Mouse (Mus musculus) spleen, adult 2 months (tissue): ENCODE results near the gene Osbpl2. TPM values are rescaled to one million over a fixed set of nuclear protein-coding genes. Genes with fewer than 3 reads are reported as not detected.
A peak's percentile ranks its signal among the peaks of the same experiment; 100 is the strongest.

Experiments used
- DNase-seq, 2 experiments: peaks; one replicate each; pipeline versions ENCODE4 v3.0.0 to v3.0.0-alpha.2; 2012 to 2021; ENCODE audit warnings: low spot score in 2 of 2, low read depth in 1 of 2
- H3K27ac ChIP-seq: fragments of 200-500 bp; 2 replicates; pipeline ENCODE4 v1.5.1; 2012; ENCODE audit warnings: low read length, inconsistent platforms; ENCODE audit not compliant: insufficient read depth
- H3K27me3 ChIP-seq: fragments of 200-500 bp; 2 replicates; pipeline ENCODE4 v1.6.1; 2012; ENCODE audit warnings: mild to moderate bottlenecking, moderate library complexity, low read length, inconsistent platforms; ENCODE audit not compliant: control insufficient read depth, insufficient read depth
- H3K36me3 ChIP-seq: fragments of 200-500 bp; 2 replicates; pipeline ENCODE4 v1.6.1; 2012; ENCODE audit warnings: mild to moderate bottlenecking, low read length, inconsistent platforms; ENCODE audit not compliant: control insufficient read depth, insufficient read depth
- H3K4me1 ChIP-seq: fragments of 200-500 bp; 2 replicates; pipeline ENCODE4 v1.6.1; 2011; ENCODE audit warnings: inconsistent platforms; ENCODE audit not compliant: control insufficient read depth, insufficient read depth, insufficient read length
- H3K4me3 ChIP-seq: fragments of 200-500 bp; 2 replicates; pipeline ENCODE4 v1.5.1; 2011; ENCODE audit warnings: mild to moderate bottlenecking, inconsistent platforms; ENCODE audit not compliant: insufficient read depth, insufficient read length; ENCODE audit errors: extremely low read depth
- CTCF ChIP-seq: fragments of 200-500 bp; IDR thresholded peaks from 2 replicates; pipeline ENCODE4 v1.5.1; 2011; ENCODE audit warnings: mild to moderate bottlenecking, inconsistent platforms; ENCODE audit not compliant: insufficient read depth, insufficient read length, insufficient replicate concordance; ENCODE audit errors: extremely low read depth
- POLR2A ChIP-seq: fragments of 200-500 bp; IDR thresholded peaks from 2 replicates; pipeline ENCODE4 v1.6.1; 2011; ENCODE audit warnings: low read depth, low read length, inconsistent platforms
- WGBS: fragments of 180-500 bp; shearing (Covaris S2); methylation state at CpG from one replicate; pipeline ENCODE4 v1.1.7; 2018; 5-methylcytosine and 5-hydroxymethylcytosine counted together
- polyA plus RNA-seq: library from polyadenylated mRNA; depleted of rRNA; stranded (reverse); fragments of >200 nt; gene quantifications from 2 replicates; pipeline ENCODE4 v1.2.3, GENCODE M21; 2012

The Osbpl2 gene
- polyA plus RNA-seq, 1 experiment, result 12.3 TPM

DNA sequence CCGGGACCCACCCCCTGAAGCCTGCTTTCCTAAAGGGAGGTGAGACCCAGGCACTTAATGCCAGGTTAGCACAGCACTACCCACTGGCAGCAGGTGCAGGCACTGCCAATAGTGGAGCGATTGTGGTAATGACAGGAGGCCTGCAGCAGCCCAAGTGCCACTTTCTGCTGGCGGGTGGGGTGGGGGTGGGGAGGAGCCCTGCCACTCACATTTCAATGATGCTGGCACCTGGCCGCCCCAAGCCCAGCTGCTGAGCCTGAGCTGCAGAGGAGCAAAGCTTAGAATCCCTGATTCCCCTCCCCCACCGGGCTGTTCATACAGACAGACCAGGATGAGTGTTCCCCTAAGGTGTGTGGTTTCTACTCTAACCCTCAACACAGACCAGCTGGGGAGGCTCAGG is 23.4 kb upstream of the Osbpl2 start:
- TF ChIP-seq CTCF, result no peak
- TF ChIP-seq POLR2A, result no peak
- Histone ChIP-seq H3K27ac (no peak overlapping the region), H3K4me3 (no peak overlapping the region), H3K27me3 (no peaks in the 10 kb centered on the region), H3K4me1 (peaks cover 5% of the 10 kb centered on the region; the same call in 1 of the 2 replicates), H3K36me3 (no peaks in the 10 kb centered on the region)
- no peak for DNase-seq
- WGBS, result 27% methylated on average over 5 of the region's 5 CpGs

DNA sequence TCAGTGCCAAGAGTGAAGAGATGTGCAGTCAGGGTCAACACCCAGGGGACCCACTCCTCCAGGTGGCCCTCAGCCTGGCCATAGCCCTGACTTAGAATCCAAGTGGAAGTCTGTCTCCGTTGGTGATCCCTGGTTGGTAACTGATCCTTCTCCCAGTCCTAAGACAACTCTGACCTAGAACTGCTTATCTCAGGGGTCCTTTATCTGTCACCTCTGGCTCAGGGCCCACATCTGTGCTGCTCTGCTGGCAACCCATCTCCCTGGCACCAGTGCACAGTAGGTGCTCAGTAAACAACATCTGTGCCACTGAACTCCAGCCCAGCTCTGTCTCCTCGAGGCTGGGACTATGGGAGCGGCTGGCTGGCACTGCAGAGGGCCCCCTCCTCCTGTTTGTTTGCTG is 21.5 kb upstream of the Osbpl2 start:
- H3K27me3 ChIP-seq, result no peaks in the 10 kb centered on the region
- H3K36me3 ChIP-seq, result no peaks in the 10 kb centered on the region
- DNase-seq, result no peak
- H3K4me3 ChIP-seq, result no peak overlapping the region
- 56% methylated on average over 3 of the region's 3 CpGs for WGBS
- H3K27ac ChIP-seq, result no peak overlapping the region
- H3K4me1 ChIP-seq, result peaks cover 5% of the 10 kb centered on the region; the same call in 1 of the 2 replicates
- TF ChIP-seq CTCF (no peak), POLR2A (no peak)

- peaks cover 5% of the 10 kb centered on the region; the same call in 1 of the 2 replicates for H3K4me1 ChIP-seq
- no peak overlapping the region for H3K27ac ChIP-seq
- H3K36me3 ChIP-seq, result no peaks in the 10 kb centered on the region
- no peak overlapping the region for H3K4me3 ChIP-seq
- DNase-seq, result no peak
- 54% methylated on average over 5 of the region's 5 CpGs for WGBS
- H3K27me3 ChIP-seq, result peaks cover 3% of the 10 kb centered on the region; the same call in 1 of the 2 replicates
- TF ChIP-seq CTCF, result no peak
- no peak for TF ChIP-seq POLR2A
Observed at GRCm38 (mm10) chr2:180098167-180098566, 20.9 kb upstream of the Osbpl2 start.

DNA sequence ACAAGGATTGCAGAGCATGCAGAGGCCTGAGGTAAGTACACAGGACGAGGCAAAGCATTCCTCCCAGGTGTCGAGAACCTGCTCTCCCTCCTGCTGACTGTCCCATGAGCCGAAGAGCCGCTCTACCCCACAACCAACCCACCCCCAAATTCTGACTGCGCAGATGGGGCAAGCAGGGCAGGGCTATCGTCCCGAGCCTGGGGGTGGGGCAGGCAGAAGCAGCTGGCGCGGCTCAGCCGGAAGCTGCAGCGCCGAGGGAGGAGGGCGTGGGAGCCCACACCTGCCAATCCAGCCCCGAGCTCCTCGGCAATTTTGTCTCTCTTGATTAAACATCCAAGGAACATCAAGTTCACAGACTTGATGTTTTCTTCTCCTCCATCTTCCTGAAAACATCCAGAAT is 19.6 kb upstream of the Osbpl2 start:
- no peaks in the 10 kb centered on the region for H3K36me3 ChIP-seq
- peaks cover 16% of the 10 kb centered on the region for H3K27me3 ChIP-seq
- no peak for TF ChIP-seq POLR2A
- peaks cover 15% of the 10 kb centered on the region for H3K4me1 ChIP-seq
- DNase-seq, result no peak
- WGBS, result 4% methylated on average over 15 of the region's 15 CpGs
- H3K27ac ChIP-seq, result no peak overlapping the region
- no peak overlapping the region for H3K4me3 ChIP-seq

- Histone ChIP-seq H3K36me3 (no peaks in the 10 kb centered on the region), H3K4me1 (peaks cover 15% of the 10 kb centered on the region), H3K4me3 (peak overlapping the region; percentile 51; the same call in 1 of the 2 replicates), H3K27me3 (peaks cover 20% of the 10 kb centered on the region), H3K27ac (no peak overlapping the region)
- no peak for TF ChIP-seq POLR2A
- no peak for TF ChIP-seq CTCF
- no peak for DNase-seq
- 5% methylated on average over 55 of the region's 57 CpGs for WGBS
Observed at GRCm38 (mm10) chr2:180103151-180103977, 15.7 kb upstream of the Osbpl2 start.

DNA sequence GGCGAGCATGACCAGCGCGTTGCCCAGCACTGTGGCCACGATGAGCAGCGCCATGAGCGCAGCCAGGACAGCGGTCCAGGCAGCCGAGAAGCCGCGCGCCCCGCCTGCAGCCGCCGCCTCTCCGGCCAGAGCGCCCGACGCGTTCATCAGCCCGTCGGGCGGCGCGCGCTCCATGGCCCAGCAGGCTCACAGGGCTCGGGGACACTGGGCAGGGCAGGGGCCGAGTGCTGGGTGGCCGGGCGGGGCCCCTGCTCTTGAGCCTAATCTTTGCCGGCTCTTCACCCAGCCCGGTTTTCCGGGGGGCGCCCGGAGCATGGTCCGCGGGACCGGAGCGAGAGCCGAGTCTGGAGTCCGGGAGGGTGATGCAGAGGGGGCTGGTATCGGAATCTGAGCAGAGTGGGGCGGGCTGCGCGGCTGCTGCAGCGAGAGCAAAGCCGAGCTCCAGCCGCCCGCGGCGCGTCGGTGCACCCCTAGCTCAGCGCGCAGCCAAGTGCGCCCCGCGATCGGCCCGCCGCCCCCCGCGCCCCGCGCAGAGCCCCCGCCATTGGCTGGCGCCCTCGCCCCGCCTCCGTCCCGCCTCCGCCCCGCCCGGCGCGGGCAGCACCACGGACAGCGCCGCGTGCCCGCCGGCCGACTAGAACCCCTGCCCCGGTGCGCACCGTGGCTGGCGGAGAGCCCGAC is 15.0 kb upstream of the Osbpl2 start, which contains the start of gene Hrh3:
Hrh3 (minus strand) TSS at position 511 of the 681 bp plus-strand sequence.
- Histone ChIP-seq H3K4me3 (peak within 1 kb of the TSS; percentile 51), H3K27ac (no peak within 1 kb of the TSS), H3K27me3 (peaks cover 20% of the 10 kb centered on the region), H3K36me3 (no peaks in the 10 kb centered on the region), H3K4me1 (peaks cover 15% of the 10 kb centered on the region)
- 2% methylated on average over 73 of the region's 87 CpGs for WGBS
- DNase-seq, result peak in 1 of 2 experiments; percentile 66
- TF ChIP-seq CTCF (no peak), POLR2A (no peak)
